Mouse (Mus musculus) testis, adult 2 months (tissue): Measurements from ENCODE around the gene Frat1.

ENCODE experiments used
- CTCF ChIP-seq: fragments of 200-500 bp; IDR thresholded peaks from 2 replicates; pipeline ENCODE4 v1.5.1; 2012; ENCODE audit warnings: low read depth, mild to moderate bottlenecking, inconsistent platforms, low read length, moderate library complexity; ENCODE audit not compliant: control insufficient read depth, insufficient read depth, insufficient replicate concordance
- POLR2A ChIP-seq: fragments of 200-500 bp; IDR thresholded peaks from 2 replicates; pipeline ENCODE4 v1.6.1; 2012; ENCODE audit warnings: low read depth, mild to moderate bottlenecking, inconsistent platforms, low read length, moderate library complexity; ENCODE audit not compliant: control insufficient read depth

GRCm38 (mm10) chr19:41818749-41819148 is 11.0 kb upstream of the Frat1 start:
- no peak for TF ChIP-seq POLR2A
- no peak for TF ChIP-seq CTCF
